Mouse (Mus musculus) T-cell, adult 66 days (primary cell): ENCODE data around the gene Gatad2b. TPM values are rescaled to one million over a fixed set of nuclear protein-coding genes. Genes with fewer than 3 reads are reported as not detected.

Experiments used
- total RNA-seq, 2 experiments: library from RNA; stranded (reverse); gene quantifications; 3 replicates in 1 of 2; 4 replicates in 1 of 2; pipeline ENCODE4 v1.2.4; 2023

The Gatad2b gene
- 100 to 1,000 TPM; 109 to 114 TPM for total RNA-seq

GRCm38 (mm10) chr3:90292345-90293275, at the start of gene Gatad2b:
TSS of gene Gatad2b (plus strand) at chr3:90293178.

GRCm38 (mm10) chr3:90247960-90248745, 44.8 kb upstream of the Gatad2b start, which contains the start of gene Slc39a1:
TSS of gene Slc39a1 (plus strand) at chr3:90248172.

GRCm38 (mm10) chr3:90253653-90254418, 39.1 kb upstream of the Gatad2b start, which contains the start of gene Crtc2:
TSS of gene Crtc2 (plus strand) at chr3:90254163.

GRCm38 (mm10) chr3:90265034-90265931, 27.7 kb upstream of the Gatad2b start, which contains the start of gene Dennd4b:
TSS of gene Dennd4b (plus strand) at chr3:90265185.

GRCm38 (mm10) chr3:90389511-90390490, 96.8 kb downstream of the Gatad2b start, which contains the start of gene Slc27a3:
TSS of gene Slc27a3 (minus strand) at chr3:90389938.

Other genes starting within 250 kb of the Gatad2b start
- 100 to 1,000 TPM in 1 of 2 experiments, 10 to 100 TPM in 1; 94.8 to 103 TPM for gene 4933434E20Rik, start 241.5 kb upstream of the Gatad2b start, total RNA-seq
- 100 to 1,000 TPM; 237 to 253 TPM for gene Ubap2l, start 240.6 kb upstream of the Gatad2b start, total RNA-seq
- gene Tpm3, start 220.5 kb upstream of the Gatad2b start, total RNA-seq: 100 to 1,000 TPM; 548 to 572 TPM
- gene Nup210l, start 189.0 kb upstream of the Gatad2b start, total RNA-seq: 1 to 10 TPM; 1.1 TPM
- over 10,000 TPM; 10,955 to 11,849 TPM for gene Rps27, start 79.5 kb upstream of the Gatad2b start, total RNA-seq
- not detected for gene Rab13, start 79.5 kb upstream of the Gatad2b start, total RNA-seq
- 10 to 100 TPM; 63.9 to 76.8 TPM for gene Jtb, start 61.6 kb upstream of the Gatad2b start, total RNA-seq
- not detected for gene Creb3l4, start 49.7 kb upstream of the Gatad2b start, total RNA-seq
- gene Slc39a1, start 45.0 kb upstream of the Gatad2b start, total RNA-seq: 10 to 100 TPM; 25.3 to 28.3 TPM
- gene Crtc2, start 39.0 kb upstream of the Gatad2b start, total RNA-seq: 100 to 1,000 TPM in 1 of 2 experiments, 10 to 100 TPM in 1; 97.9 to 123 TPM
- gene Dennd4b, start 28.0 kb upstream of the Gatad2b start, total RNA-seq: 10 to 100 TPM; 73.7 to 80.7 TPM
- 1 to 10 TPM; 1.8 to 2.2 TPM for gene Slc27a3, start 96.8 kb downstream of the Gatad2b start, total RNA-seq
- gene Ints3, start 140.4 kb downstream of the Gatad2b start, total RNA-seq: 10 to 100 TPM; 57.3 to 67.2 TPM
- not detected for gene Npr1, start 172.7 kb downstream of the Gatad2b start, total RNA-seq
- 10 to 100 TPM; 89.4 to 92.6 TPM for gene Ilf2, start 182.9 kb downstream of the Gatad2b start, total RNA-seq
- 10 to 100 TPM; 36.9 to 38.9 TPM for gene Snapin, start 197.9 kb downstream of the Gatad2b start, total RNA-seq
- gene Chtop, start 216.3 kb downstream of the Gatad2b start, total RNA-seq: 100 to 1,000 TPM; 183 to 188 TPM
- gene S100a1, start 221.2 kb downstream of the Gatad2b start, total RNA-seq: 1 to 10 TPM in 1 of 2 experiments, not detected in 1; 1.5 TPM
- 10 to 100 TPM; 38.2 to 40.3 TPM for gene S100a13, start 221.3 kb downstream of the Gatad2b start, total RNA-seq
- 1 to 10 TPM; 1.3 to 3.4 TPM for gene S100a14, start 233.7 kb downstream of the Gatad2b start, total RNA-seq
- not detected for gene S100a16, start 244.1 kb downstream of the Gatad2b start, total RNA-seq